Mouse (Mus musculus): Measurements from ENCODE around the gene Fam102a. TPM values are rescaled to one million over a fixed set of nuclear protein-coding genes. Genes with fewer than 3 reads are reported as not detected.

The Fam102a gene
- polyA plus RNA-seq, 1 experiment from 2014 or later: 7.8 TPM

DNA sequence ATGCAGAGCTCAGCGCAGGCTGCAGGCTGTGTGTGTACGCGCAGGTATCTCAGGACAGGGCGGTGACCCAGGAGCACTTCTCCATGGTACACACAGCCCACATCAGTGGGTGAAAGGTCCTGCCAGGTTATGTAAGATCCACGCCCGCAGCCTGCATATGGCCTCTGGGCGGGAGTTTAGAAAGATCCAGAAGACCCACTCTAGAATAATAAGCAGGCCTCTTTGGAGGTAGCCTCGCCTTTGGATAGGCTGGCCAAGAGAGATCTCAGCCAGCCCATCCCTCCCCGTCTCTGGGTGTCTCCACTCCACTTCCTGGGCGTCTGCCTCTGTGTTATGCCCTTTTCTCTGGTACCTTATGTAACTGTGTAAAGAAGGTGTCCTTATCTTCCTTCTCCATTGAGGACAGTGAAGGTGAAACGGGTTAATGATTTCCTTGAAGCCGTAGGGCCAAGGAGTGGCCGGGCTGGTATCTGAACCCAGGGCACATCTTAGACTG, 10.5 kb upstream of the Fam102a start:
- DNase-seq (no peak), ATAC-seq (ENCODE audit: low FRiP score, low TSS enrichment) (no peak)

DNA sequence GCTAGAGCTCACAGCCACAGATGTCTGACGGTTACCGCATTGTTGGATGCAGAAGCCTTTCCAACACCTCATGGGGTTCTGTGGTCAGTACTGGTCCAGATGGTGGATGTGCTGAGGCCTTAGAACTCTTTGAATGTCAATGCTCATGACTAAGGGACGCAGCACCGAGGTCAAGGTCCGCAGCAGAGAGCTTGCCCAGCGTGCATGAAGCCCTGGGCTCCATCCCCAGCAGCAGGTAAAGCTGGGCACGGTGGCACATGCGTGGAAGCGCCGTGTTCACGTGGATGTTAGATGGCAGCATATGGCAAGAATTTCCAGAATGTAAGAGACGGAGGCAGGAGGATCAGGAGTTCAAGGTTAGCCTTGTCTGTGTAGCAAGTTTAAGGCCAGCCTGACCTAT, 9.3 kb upstream of the Fam102a start:
- H3K27ac ChIP-seq (replicated peaks; ENCODE audit: low read depth, low read length): no peak overlapping the region
- H3K9me3 ChIP-seq (ENCODE audit: control insufficient read depth, low read length): no peaks in the 10 kb centered on the region
- no peaks in the 10 kb centered on the region for H3K27me3 ChIP-seq (ENCODE audit: control insufficient read depth, insufficient read depth, low read length)
- no peaks in the 10 kb centered on the region for H3K36me3 ChIP-seq (ENCODE audit: control insufficient read depth, insufficient read depth, low read length)
- 91% methylated on average over 12 of the region's 12 CpGs for WGBS
- no peak overlapping the region for H3K9ac ChIP-seq (replicated peaks; ENCODE audit: low read length)
- no peaks in the 10 kb centered on the region for H3K4me1 ChIP-seq (ENCODE audit: control insufficient read depth, insufficient read depth, low read length)
- no peak overlapping the region for H3K4me3 ChIP-seq (replicated peaks; ENCODE audit: low read depth, low read length)
- ATAC-seq (ENCODE audit: low FRiP score, low TSS enrichment) (no peak), DNase-seq (no peak)
- H3K4me2 ChIP-seq (ENCODE audit: low read length): no peak overlapping the region

More for the DNA sequence above, 10.5 kb upstream of the Fam102a start:
- no peak overlapping the region for H3K4me3 ChIP-seq (replicated peaks; ENCODE audit: low read depth, low read length)
- H3K4me1 ChIP-seq (ENCODE audit: control insufficient read depth, insufficient read depth, low read length): no peaks in the 10 kb centered on the region
- H3K9me3 ChIP-seq (ENCODE audit: control insufficient read depth, low read length): no peaks in the 10 kb centered on the region
- no peak overlapping the region for H3K27ac ChIP-seq (replicated peaks; ENCODE audit: low read depth, low read length)
- H3K9ac ChIP-seq (replicated peaks; ENCODE audit: low read length): no peak overlapping the region
- 91% methylated on average over 13 of the region's 13 CpGs for WGBS
- H3K27me3 ChIP-seq (ENCODE audit: control insufficient read depth, insufficient read depth, low read length): no peaks in the 10 kb centered on the region
- no peak overlapping the region for H3K4me2 ChIP-seq (ENCODE audit: low read length)
- no peaks in the 10 kb centered on the region for H3K36me3 ChIP-seq (ENCODE audit: control insufficient read depth, insufficient read depth, low read length)

DNA sequence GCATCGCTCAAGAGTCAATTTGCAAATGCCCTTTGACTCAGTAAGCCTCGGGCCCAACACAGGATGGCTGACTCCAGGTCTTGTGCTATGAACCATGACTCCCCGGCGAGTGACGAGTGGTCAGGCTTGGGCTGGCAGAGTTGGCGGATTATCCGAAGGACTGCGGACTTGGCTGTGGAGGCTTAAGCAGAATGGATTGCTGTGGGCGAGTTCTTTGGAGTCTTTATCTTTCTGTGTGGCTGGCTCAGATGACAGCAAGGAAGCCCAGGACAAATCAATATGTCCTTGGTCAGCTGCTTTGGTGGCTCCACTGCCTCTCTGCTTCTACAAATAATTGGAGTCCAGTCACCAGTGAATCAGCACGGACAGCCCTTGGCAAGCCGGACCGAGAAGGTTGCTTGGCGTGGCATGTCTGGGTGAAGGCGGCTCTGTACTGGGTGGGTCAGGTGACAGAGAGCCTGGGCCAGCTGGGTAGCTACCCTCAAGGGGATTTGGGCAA, 7.6 kb upstream of the Fam102a start:
- no peak overlapping the region for H3K9ac ChIP-seq (replicated peaks; ENCODE audit: low read length)
- H3K4me1 ChIP-seq (ENCODE audit: control insufficient read depth, insufficient read depth, low read length): no peaks in the 10 kb centered on the region
- no peak overlapping the region for H3K4me3 ChIP-seq (replicated peaks; ENCODE audit: low read depth, low read length)
- H3K27me3 ChIP-seq (ENCODE audit: control insufficient read depth, insufficient read depth, low read length): no peaks in the 10 kb centered on the region
- 43% methylated on average over 14 of the region's 14 CpGs for WGBS
- H3K9me3 ChIP-seq (ENCODE audit: control insufficient read depth, low read length): no peaks in the 10 kb centered on the region
- no peak overlapping the region for H3K27ac ChIP-seq (replicated peaks; ENCODE audit: low read depth, low read length)
- DNase-seq (no peak), ATAC-seq (ENCODE audit: low FRiP score, low TSS enrichment) (no peak)
- no peak overlapping the region for H3K4me2 ChIP-seq (ENCODE audit: low read length)
- H3K36me3 ChIP-seq (ENCODE audit: control insufficient read depth, insufficient read depth, low read length): no peaks in the 10 kb centered on the region

DNA sequence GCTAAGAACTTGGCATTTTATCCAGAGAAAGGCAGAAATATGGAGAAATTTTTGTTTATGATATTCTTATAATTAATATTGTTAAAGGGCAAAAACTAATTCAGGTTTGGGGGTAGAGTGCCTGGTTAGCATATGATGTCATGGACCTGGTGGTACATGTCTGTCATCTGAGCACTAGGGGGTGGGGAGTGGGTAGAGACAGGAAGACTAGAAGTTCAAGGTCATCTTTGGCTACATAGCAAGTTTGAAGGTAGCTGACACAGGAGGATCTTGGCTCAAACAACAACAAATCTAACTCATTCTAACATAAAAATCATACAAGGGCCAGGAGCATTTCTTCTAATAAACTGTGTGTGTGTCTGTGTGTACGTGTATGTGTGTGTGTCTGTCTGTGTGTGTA, 6.8 kb upstream of the Fam102a start:
- no peaks in the 10 kb centered on the region for H3K36me3 ChIP-seq (ENCODE audit: control insufficient read depth, insufficient read depth, low read length)
- 86% methylated on average over 1 of the region's 1 CpGs for WGBS
- H3K4me2 ChIP-seq (ENCODE audit: low read length): no peak overlapping the region
- DNase-seq (no peak), ATAC-seq (ENCODE audit: low FRiP score, low TSS enrichment) (no peak)
- no peak overlapping the region for H3K4me3 ChIP-seq (replicated peaks; ENCODE audit: low read depth, low read length)
- H3K9me3 ChIP-seq (ENCODE audit: control insufficient read depth, low read length): no peaks in the 10 kb centered on the region
- no peaks in the 10 kb centered on the region for H3K4me1 ChIP-seq (ENCODE audit: control insufficient read depth, insufficient read depth, low read length)
- no peaks in the 10 kb centered on the region for H3K27me3 ChIP-seq (ENCODE audit: control insufficient read depth, insufficient read depth, low read length)
- no peak overlapping the region for H3K9ac ChIP-seq (replicated peaks; ENCODE audit: low read length)
- no peak overlapping the region for H3K27ac ChIP-seq (replicated peaks; ENCODE audit: low read depth, low read length)

GRCm38 (mm10) chr2:32530479-32530878, 4.7 kb upstream of the Fam102a start:
- Histone ChIP-seq H3K4me3 (replicated peaks; ENCODE audit: low read depth, low read length) (no peak overlapping the region), H3K36me3 (ENCODE audit: control insufficient read depth, insufficient read depth, low read length) (no peaks in the 10 kb centered on the region), H3K9ac (replicated peaks; ENCODE audit: low read length) (no peak overlapping the region), H3K4me2 (ENCODE audit: low read length) (no peak overlapping the region), H3K27ac (replicated peaks; ENCODE audit: low read depth, low read length) (no peak overlapping the region), H3K9me3 (ENCODE audit: control insufficient read depth, low read length) (no peaks in the 10 kb centered on the region), H3K4me1 (ENCODE audit: control insufficient read depth, insufficient read depth, low read length) (peaks cover 7% of the 10 kb centered on the region; the same call in 1 of the 2 replicates), H3K27me3 (ENCODE audit: control insufficient read depth, insufficient read depth, low read length) (no peaks in the 10 kb centered on the region)
- DNase-seq (no peak), ATAC-seq (ENCODE audit: low FRiP score, low TSS enrichment) (no peak)
- 89% methylated on average over 2 of the region's 2 CpGs for WGBS

GRCm38 (mm10) chr2:32533163-32533562, 2.0 kb upstream of the Fam102a start:
- no peak for DNase-seq
- H3K4me2 ChIP-seq (ENCODE audit: low read length): no peak overlapping the region
- ATAC-seq (ENCODE audit: low FRiP score, low TSS enrichment): no peak
- H3K4me1 ChIP-seq (ENCODE audit: control insufficient read depth, insufficient read depth, low read length): peaks cover 29% of the 10 kb centered on the region
- no peak overlapping the region for H3K9ac ChIP-seq (replicated peaks; ENCODE audit: low read length)
- WGBS: 92% methylated on average over 2 of the region's 2 CpGs
- no peak overlapping the region for H3K27ac ChIP-seq (replicated peaks; ENCODE audit: low read depth, low read length)
- no peaks in the 10 kb centered on the region for H3K9me3 ChIP-seq (ENCODE audit: control insufficient read depth, low read length)
- H3K27me3 ChIP-seq (ENCODE audit: control insufficient read depth, insufficient read depth, low read length): no peaks in the 10 kb centered on the region
- H3K4me3 ChIP-seq (replicated peaks; ENCODE audit: low read depth, low read length): no peak overlapping the region
- no peaks in the 10 kb centered on the region for H3K36me3 ChIP-seq (ENCODE audit: control insufficient read depth, insufficient read depth, low read length)

GRCm38 (mm10) chr2:32534061-32534732, 935 bp upstream of the Fam102a start:
- WGBS: 8% methylated on average over 13 of the region's 13 CpGs
- H3K4me1 ChIP-seq (ENCODE audit: control insufficient read depth, insufficient read depth, low read length): peaks cover 40% of the 10 kb centered on the region
- ATAC-seq (ENCODE audit: low FRiP score, low TSS enrichment) (no peak), DNase-seq (peak; percentile 69)
- H3K27ac ChIP-seq (replicated peaks; ENCODE audit: low read depth, low read length): peak overlapping the region; percentile 85
- peak overlapping the region; percentile 91 for H3K9ac ChIP-seq (replicated peaks; ENCODE audit: low read length)
- H3K36me3 ChIP-seq (ENCODE audit: control insufficient read depth, insufficient read depth, low read length): no peaks in the 10 kb centered on the region
- no peaks in the 10 kb centered on the region for H3K9me3 ChIP-seq (ENCODE audit: control insufficient read depth, low read length)
- no peaks in the 10 kb centered on the region for H3K27me3 ChIP-seq (ENCODE audit: control insufficient read depth, insufficient read depth, low read length)
- H3K4me2 ChIP-seq (ENCODE audit: low read length): peak overlapping the region; percentile 86
- peak overlapping the region; percentile 85 for H3K4me3 ChIP-seq (replicated peaks; ENCODE audit: low read depth, low read length)

DNA sequence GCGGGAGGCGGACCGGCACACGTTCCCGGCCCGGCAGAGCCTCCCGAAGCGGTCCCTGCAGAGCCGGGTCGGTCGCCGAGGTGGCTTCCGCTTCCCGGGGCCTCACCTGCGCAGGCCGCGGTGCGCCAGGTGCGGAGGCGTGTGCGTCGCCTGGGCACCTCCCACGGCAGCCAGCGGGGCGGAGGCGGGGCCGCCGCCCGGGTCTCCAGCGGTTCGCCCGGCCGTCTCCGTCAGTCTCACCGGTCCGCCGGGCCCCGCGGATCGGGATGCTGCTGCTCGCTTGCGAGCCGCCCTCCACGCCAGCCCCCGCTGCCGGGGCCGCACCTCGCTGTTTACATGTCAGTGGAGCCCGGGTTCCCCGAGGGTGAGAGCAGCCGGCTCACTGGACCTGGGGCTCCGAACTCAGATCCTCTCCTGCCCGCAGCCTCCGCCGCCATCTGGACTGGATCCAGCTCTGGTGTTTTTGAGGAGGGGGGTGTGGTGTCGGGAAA, 414 bp downstream of the Fam102a start:
- ATAC-seq (ENCODE audit: low FRiP score, low TSS enrichment): no peak; the same call in 1 of the 2 replicates
- Histone ChIP-seq H3K9me3 (ENCODE audit: control insufficient read depth, low read length) (no peaks in the 10 kb centered on the region), H3K27ac (replicated peaks; ENCODE audit: low read depth, low read length) (peak overlapping the region; percentile 88), H3K36me3 (ENCODE audit: control insufficient read depth, insufficient read depth, low read length) (no peaks in the 10 kb centered on the region), H3K27me3 (ENCODE audit: control insufficient read depth, insufficient read depth, low read length) (no peaks in the 10 kb centered on the region), H3K9ac (replicated peaks; ENCODE audit: low read length) (peak overlapping the region; percentile 91), H3K4me2 (ENCODE audit: low read length) (peak overlapping the region; percentile 86), H3K4me1 (ENCODE audit: control insufficient read depth, insufficient read depth, low read length) (peaks cover 47% of the 10 kb centered on the region), H3K4me3 (replicated peaks; ENCODE audit: low read depth, low read length) (peak overlapping the region; percentile 85)
- WGBS: under 1% methylated on average over 54 of the region's 56 CpGs
- peak; percentile 68 for DNase-seq

All from midbrain, embryonic 14.5 days (tissue).